Mouse (Mus musculus): Measurements from ENCODE around the gene Tmc3. TPM values are rescaled to one million over a fixed set of nuclear protein-coding genes. Genes with fewer than 3 reads are reported as not detected.

Gene Tmc3
- 0.15 and 0.63 TPM in 2 replicates for polyA plus RNA-seq (2016; fragmentation: Nextera tagmentation; extraction: Ambion mirVana)

DNA sequence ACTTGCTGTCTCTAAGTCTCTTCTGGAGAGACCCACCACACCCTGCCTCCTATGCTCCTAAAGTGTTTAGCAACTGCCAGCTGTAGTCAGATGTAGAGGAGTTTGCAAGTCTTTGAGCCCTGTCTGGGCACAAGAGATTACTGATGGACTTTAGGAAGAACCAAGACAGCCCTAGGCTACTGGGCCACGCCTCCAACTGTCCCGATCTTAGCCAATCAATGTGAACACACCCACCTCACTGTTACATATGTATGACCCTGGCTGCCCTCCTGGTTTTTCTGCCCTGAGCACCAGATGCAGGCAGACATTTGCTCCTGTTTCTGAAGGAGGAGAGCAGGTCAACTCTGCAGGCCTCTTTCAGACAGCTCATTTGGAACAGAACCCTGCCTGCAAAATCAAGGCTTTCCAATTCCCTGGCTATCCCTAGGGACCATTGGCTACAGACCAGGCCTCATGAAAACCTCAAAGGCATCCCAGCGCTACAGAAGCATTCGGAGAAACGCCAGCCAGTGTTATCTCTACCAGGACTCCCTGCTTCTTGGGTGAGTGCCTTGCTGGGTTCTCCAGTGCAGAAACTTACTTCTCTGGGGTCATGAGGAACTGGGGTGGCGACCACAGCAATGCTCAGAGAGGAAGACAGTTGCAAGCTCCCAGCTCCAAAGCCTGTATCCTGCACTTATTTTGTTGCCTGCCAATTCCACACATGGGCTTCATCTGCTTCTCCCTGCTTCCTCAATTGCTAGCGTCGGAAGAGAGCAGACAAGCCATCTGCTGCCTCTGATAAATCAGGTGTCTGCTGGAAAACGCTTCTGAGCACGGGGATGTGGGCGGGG is at the start of gene Tmc3:
TSS of gene Tmc3 (plus strand) at position 289 of the 833 bp plus-strand sequence.
- Histone ChIP-seq H3K9ac (no peak within 1 kb of the TSS), H3K4me1 (replicated peaks) (peaks cover 10% of the 10 kb centered on the region), H3K27ac (ENCODE audit: poor library complexity, severe bottlenecking) (no peak within 1 kb of the TSS), H3K27me3 (replicated peaks) (no peaks in the 10 kb centered on the region), H3K36me3 (no peaks in the 10 kb centered on the region), H3K4me2 (0 out of 2 replicates have a peak within 1 kb of the TSS, but pooled peaks have one; percentile 5), H3K4me3 (no peak within 1 kb of the TSS), H3K9me3 (replicated peaks) (no peaks in the 10 kb centered on the region)
- 25% methylated on average over 11 of the region's 11 CpGs for WGBS
- ATAC-seq (ENCODE audit: insufficient number of reproducible peaks, low FRiP score), result no peak

DNA sequence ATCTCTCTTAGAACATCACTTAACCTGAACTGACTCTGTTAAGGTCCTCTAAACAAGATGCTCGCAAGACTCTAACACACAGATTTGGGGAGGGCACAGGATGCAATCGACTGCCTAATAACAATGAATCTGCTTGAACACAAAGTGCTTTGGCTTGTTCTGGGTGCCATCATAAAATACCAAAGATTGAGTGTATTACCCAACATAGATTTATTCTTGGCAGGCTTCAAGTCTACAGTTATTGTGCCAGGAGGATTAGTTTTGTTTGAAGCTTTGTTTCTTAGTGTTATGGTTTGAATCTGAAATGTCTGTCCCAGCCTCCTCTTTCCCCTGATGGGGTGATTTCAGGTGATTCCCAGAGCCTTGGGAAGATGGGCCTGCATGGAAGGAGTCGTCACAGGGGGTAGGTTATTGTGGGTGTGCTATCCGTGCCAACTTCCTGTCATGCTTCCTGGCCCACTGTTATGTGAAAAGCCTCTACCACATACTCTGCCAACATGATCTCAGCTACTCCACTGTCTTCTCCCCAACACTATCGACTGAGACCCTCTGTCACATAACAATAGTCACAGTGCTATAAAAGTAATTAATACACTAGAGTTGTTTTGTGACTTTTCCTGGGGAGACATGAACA is 43.1 kb upstream of the Tmc3 start:
- H3K4me1 ChIP-seq (replicated peaks), result 0 out of 2 replicates have a peak, but pooled peaks cover 3% of the 10 kb centered on the region
- no peaks in the 10 kb centered on the region for H3K9me3 ChIP-seq (replicated peaks)
- no peak overlapping the region for H3K4me2 ChIP-seq
- WGBS, result 77% methylated on average over 5 of the region's 5 CpGs
- H3K4me3 ChIP-seq, result no peak overlapping the region
- ATAC-seq (ENCODE audit: insufficient number of reproducible peaks, low FRiP score), result no peak
- H3K36me3 ChIP-seq, result no peaks in the 10 kb centered on the region
- 0 out of 2 replicates have a peak, but pooled peaks cover 2% of the 10 kb centered on the region for H3K27me3 ChIP-seq (replicated peaks)
- H3K9ac ChIP-seq, result no peak overlapping the region
- H3K27ac ChIP-seq (ENCODE audit: poor library complexity, severe bottlenecking), result no peak overlapping the region

DNA sequence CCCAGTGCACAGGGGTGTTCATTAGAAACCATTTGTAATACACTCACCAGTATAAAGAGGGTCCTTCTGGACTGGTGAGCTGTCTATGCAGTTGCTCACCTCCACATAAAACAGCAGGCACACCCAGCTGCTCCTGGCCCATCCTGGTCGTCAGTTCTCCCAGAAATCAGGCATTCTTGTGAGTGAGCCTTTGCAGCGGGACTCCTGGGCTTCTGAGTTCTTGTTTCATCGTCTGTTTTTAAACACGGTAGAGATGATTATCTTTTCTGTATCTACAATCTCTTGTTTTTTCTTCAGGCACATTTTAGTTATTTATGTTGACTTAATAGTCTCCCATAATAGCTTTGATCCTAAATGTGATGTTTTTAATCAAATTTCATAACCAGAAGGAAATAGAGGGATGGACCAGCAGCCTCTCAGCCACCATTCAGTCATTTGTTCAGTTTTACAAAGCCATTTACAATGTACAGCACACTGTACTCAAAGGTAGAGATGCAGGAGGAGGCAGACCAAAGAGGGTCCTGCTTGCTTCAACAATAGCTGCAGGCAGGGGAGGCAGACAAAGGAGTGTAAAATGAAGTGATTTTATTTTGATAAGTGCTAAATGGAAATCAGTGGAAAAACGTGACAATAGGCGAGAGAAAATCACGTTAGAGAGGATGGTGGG is 35.9 kb upstream of the Tmc3 start:
- Histone ChIP-seq H3K36me3 (no peaks in the 10 kb centered on the region), H3K4me3 (no peak overlapping the region), H3K27me3 (replicated peaks) (peaks cover 33% of the 10 kb centered on the region), H3K4me2 (no peak overlapping the region), H3K9me3 (replicated peaks) (no peaks in the 10 kb centered on the region), H3K27ac (ENCODE audit: poor library complexity, severe bottlenecking) (no peak overlapping the region), H3K9ac (no peak overlapping the region), H3K4me1 (replicated peaks) (0 out of 2 replicates have a peak, but pooled peaks cover 13% of the 10 kb centered on the region)
- 37% methylated on average over 7 of the region's 7 CpGs for WGBS
- no peak for ATAC-seq (ENCODE audit: insufficient number of reproducible peaks, low FRiP score)

DNA sequence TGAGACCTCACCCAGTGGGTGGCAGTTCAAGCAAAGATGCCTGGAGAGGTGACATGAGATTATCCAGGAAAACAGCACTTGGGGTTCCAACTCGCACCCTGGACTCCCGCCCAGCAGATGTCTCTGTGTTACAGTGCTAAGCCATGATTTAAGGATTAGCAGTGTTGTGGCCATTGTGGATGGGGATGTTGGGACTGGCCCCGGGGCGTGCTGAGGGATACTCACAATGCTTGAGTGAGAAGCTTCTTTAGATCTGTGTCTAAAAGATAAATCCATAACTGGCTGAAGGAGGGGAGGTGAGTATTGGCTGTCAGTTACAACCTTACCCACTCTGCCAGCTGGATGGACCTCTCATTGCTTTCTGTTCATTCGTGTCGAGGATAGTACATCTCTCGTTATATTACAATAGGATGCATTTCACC is 35.4 kb upstream of the Tmc3 start:
- Histone ChIP-seq H3K36me3 (no peaks in the 10 kb centered on the region), H3K4me2 (peak overlapping the region; percentile 43; the same call in 1 of the 2 replicates), H3K27ac (ENCODE audit: poor library complexity, severe bottlenecking) (no peak overlapping the region), H3K4me3 (no peak overlapping the region), H3K27me3 (replicated peaks) (peaks cover 33% of the 10 kb centered on the region), H3K4me1 (replicated peaks) (0 out of 2 replicates have a peak, but pooled peaks cover 13% of the 10 kb centered on the region), H3K9me3 (replicated peaks) (no peaks in the 10 kb centered on the region), H3K9ac (no peak overlapping the region)
- 50% methylated on average over 7 of the region's 7 CpGs for WGBS
- ATAC-seq (ENCODE audit: insufficient number of reproducible peaks, low FRiP score), result no peak

DNA sequence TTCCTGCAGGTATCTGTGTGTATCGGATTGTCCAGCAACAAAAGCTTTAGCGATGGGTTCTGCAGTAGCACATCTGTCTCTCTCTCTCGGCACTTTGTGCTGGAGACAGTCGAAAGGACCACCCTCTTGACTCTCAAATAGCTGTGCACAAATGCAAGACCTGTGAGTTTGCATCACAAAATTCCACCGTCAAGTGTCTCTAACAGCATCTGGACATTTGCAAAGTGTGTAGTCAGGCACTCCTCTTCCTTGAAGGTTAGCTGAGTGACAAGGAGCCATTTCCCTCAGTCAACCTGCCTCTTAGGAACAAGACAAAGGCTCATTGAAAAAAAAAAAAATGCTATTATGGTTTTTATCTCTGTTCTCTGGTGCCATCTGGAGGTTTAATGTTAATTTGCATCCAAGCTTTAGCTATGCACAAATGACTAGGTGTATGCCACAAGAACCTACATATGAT is 34.7 kb upstream of the Tmc3 start:
- H3K27ac ChIP-seq (ENCODE audit: poor library complexity, severe bottlenecking), result no peak overlapping the region
- H3K4me2 ChIP-seq, result peak overlapping the region; percentile 43
- H3K9me3 ChIP-seq (replicated peaks), result no peaks in the 10 kb centered on the region
- 27% methylated on average over 5 of the region's 5 CpGs for WGBS
- H3K27me3 ChIP-seq (replicated peaks), result peaks cover 33% of the 10 kb centered on the region
- 0 out of 2 replicates have a peak, but pooled peaks cover 13% of the 10 kb centered on the region for H3K4me1 ChIP-seq (replicated peaks)
- H3K36me3 ChIP-seq, result no peaks in the 10 kb centered on the region
- ATAC-seq (ENCODE audit: insufficient number of reproducible peaks, low FRiP score), result no peak
- no peak overlapping the region for H3K9ac ChIP-seq
- H3K4me3 ChIP-seq, result no peak overlapping the region

DNA sequence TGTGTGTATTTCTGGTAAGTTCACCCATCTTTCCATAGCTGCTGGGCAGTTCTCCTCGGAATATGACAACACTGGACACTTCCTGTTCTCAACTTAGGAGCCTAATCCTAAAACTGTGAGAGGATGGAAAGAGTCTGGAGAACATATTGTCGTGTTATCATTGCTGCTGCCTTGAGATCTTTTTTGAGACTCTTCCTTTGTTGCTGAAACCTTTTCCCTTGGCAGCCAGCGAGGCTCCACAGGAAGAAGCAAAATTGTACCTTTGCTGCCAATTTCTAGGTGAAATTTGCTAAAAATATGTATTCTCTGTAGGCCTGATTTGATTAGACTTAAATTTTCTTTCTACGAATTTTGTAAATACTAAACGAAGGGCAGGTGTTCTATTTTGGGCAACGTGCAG is 30.2 kb upstream of the Tmc3 start:
- H3K4me2 ChIP-seq, result no peak overlapping the region
- no peak for ATAC-seq (ENCODE audit: insufficient number of reproducible peaks, low FRiP score)
- no peak overlapping the region for H3K9ac ChIP-seq
- WGBS, result 68% methylated on average over 6 of the region's 6 CpGs
- H3K4me3 ChIP-seq, result no peak overlapping the region
- no peaks in the 10 kb centered on the region for H3K9me3 ChIP-seq (replicated peaks)
- peaks cover 8% of the 10 kb centered on the region for H3K27me3 ChIP-seq (replicated peaks)
- H3K4me1 ChIP-seq (replicated peaks), result 0 out of 2 replicates have a peak, but pooled peaks cover 5% of the 10 kb centered on the region
- no peaks in the 10 kb centered on the region for H3K36me3 ChIP-seq
- H3K27ac ChIP-seq (ENCODE audit: poor library complexity, severe bottlenecking), result no peak overlapping the region

DNA sequence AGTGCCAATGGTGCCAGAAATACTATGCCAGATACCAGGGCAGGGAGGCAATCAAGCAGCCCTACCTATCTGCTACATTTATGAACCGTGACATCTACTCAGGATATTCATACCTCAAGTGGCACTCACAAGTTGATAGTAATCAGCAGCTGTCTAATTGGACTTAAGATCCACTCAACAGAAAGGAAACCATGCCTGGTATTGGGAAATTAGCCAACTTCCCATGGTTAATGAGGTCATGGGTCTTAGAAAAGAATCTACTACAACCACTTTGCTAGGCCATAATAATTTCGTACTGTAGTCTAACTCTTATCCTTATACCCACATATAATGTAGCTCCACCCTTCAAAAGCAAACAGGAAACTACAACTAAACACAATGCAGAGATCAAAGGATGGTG is 28.2 kb upstream of the Tmc3 start:
- no peaks in the 10 kb centered on the region for H3K36me3 ChIP-seq
- WGBS, result 59% methylated on average over 2 of the region's 2 CpGs
- H3K9me3 ChIP-seq (replicated peaks), result no peaks in the 10 kb centered on the region
- no peak for ATAC-seq (ENCODE audit: insufficient number of reproducible peaks, low FRiP score)
- no peak overlapping the region for H3K27ac ChIP-seq (ENCODE audit: poor library complexity, severe bottlenecking)
- no peak overlapping the region for H3K9ac ChIP-seq
- H3K4me3 ChIP-seq, result no peak overlapping the region
- H3K4me1 ChIP-seq (replicated peaks), result no peaks in the 10 kb centered on the region
- H3K4me2 ChIP-seq, result no peak overlapping the region
- H3K27me3 ChIP-seq (replicated peaks), result no peaks in the 10 kb centered on the region; the same call in none of the 2 replicates

DNA sequence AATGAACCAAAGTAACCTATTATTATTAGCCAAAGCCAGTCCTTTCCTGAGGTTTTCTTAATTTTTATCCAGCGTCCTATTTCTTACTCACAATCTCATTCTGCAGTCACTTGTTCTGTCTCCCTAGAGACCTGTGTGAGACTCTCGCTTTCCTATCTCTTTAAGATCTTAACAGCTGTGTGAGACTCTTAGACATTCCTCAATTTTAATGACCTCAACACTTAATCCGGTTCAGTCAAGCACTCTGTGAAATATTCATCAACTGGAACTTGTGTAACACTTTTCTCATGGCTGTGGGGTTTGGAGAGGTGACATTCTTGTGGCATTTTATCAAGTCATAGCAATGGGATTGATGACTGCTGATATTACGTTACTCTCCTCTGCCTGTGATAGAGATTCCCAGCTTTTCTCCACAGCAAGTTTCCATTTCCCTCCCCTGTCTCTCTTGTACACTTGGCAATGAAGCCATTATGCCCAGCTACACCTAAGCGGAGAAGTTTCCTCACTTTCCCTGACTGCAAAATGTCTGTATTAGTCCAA is 25.9 kb upstream of the Tmc3 start:
- no peaks in the 10 kb centered on the region for H3K4me1 ChIP-seq (replicated peaks)
- H3K4me3 ChIP-seq, result no peak overlapping the region
- H3K9ac ChIP-seq, result no peak overlapping the region
- 61% methylated on average over 5 of the region's 5 CpGs for WGBS
- H3K27ac ChIP-seq (ENCODE audit: poor library complexity, severe bottlenecking), result no peak overlapping the region
- H3K4me2 ChIP-seq, result no peak overlapping the region
- ATAC-seq (ENCODE audit: insufficient number of reproducible peaks, low FRiP score), result no peak
- no peaks in the 10 kb centered on the region for H3K36me3 ChIP-seq
- no peaks in the 10 kb centered on the region; the same call in 1 of the 2 replicates for H3K27me3 ChIP-seq (replicated peaks)
- H3K9me3 ChIP-seq (replicated peaks), result no peaks in the 10 kb centered on the region

DNA sequence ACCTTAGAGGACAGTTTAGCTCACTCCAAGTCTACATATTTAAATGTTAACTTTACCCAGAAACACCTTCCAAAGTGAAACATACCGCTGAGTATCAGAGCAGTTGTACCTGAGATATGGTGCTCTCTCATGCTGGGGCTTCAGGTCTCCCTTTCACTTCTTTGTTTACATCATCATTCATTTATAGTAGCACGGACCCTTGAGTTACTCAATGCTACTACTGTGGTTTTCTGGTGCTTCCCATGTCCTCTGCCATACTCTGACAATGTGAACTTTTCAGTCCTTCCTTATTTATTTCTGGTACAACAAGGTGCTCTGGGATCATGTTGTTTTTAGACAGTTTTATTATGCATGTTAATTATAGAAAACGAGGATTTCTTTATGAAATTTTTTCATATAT is 25.2 kb upstream of the Tmc3 start:
- 73% methylated on average over 3 of the region's 3 CpGs for WGBS
- H3K27me3 ChIP-seq (replicated peaks), result no peaks in the 10 kb centered on the region; the same call in 1 of the 2 replicates
- H3K4me1 ChIP-seq (replicated peaks), result no peaks in the 10 kb centered on the region
- H3K9ac ChIP-seq, result no peak overlapping the region
- ATAC-seq (ENCODE audit: insufficient number of reproducible peaks, low FRiP score), result no peak
- H3K4me2 ChIP-seq, result no peak overlapping the region
- no peak overlapping the region for H3K27ac ChIP-seq (ENCODE audit: poor library complexity, severe bottlenecking)
- H3K36me3 ChIP-seq, result no peaks in the 10 kb centered on the region
- H3K9me3 ChIP-seq (replicated peaks), result no peaks in the 10 kb centered on the region
- no peak overlapping the region for H3K4me3 ChIP-seq

DNA sequence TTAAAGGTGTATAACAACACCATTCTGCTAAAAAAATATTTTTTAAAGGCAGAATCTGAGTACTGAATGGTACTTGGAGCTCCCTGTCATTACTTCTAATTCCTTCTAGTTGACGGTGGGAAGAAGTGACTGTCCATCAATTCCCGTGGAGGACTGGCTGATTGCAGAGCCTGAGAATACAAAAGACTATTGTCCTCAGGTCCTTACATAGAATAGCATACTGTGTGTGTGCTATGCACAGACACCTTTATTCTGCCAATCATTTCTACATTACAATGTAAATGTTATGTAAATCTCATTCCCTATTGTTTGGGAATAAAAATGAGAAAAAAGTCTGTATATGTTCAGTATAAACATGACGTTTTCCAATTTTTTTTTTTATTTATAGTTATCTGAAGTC is 22.9 kb upstream of the Tmc3 start:
- Histone ChIP-seq H3K27me3 (replicated peaks) (no peaks in the 10 kb centered on the region; the same call in 1 of the 2 replicates), H3K27ac (ENCODE audit: poor library complexity, severe bottlenecking) (no peak overlapping the region), H3K4me2 (no peak overlapping the region), H3K36me3 (no peaks in the 10 kb centered on the region), H3K9ac (no peak overlapping the region), H3K4me3 (no peak overlapping the region), H3K4me1 (replicated peaks) (0 out of 2 replicates have a peak, but pooled peaks cover 3% of the 10 kb centered on the region), H3K9me3 (replicated peaks) (no peaks in the 10 kb centered on the region)
- WGBS, result 56% methylated on average over 3 of the region's 3 CpGs
- no peak for ATAC-seq (ENCODE audit: insufficient number of reproducible peaks, low FRiP score)
